Mouse (Mus musculus) MEL (cell line): ENCODE results near the gene Drg1.
"Not testable (repeated sequence)": the region's sequence is repeated elsewhere in the genome, so short reads cannot be mapped to it uniquely, and the experiment has no call there.

Source experiments
- CTCF ChIP-seq, 3 experiments: IDR thresholded peaks in 2 of 3; conservative IDR thresholded peaks in 1 of 3; 2 replicates each; pipeline ENCODE4 v1.5.1; 2011 to 2012; ENCODE audit warnings: low read length in 3 of 3, low read depth in 2 of 3, mild to moderate bottlenecking in 2 of 3, improper control_type of control experiment in 1 of 3, inconsistent platforms in 1 of 3, mixed read lengths in 1 of 3, moderate library complexity in 1 of 3; ENCODE audit not compliant: control insufficient read depth in 1 of 3, insufficient read depth in 1 of 3, poor library complexity in 1 of 3, severe bottlenecking in 1 of 3
- E2F4 ChIP-seq: IDR thresholded peaks from 2 replicates; pipeline ENCODE4 v1.6.1; 2011; ENCODE audit warnings: low read depth, low read length, improper control_type of control experiment, borderline replicate concordance
- EP300 ChIP-seq, 2 experiments: IDR thresholded peaks; 2 replicates each; pipeline ENCODE4 v1.6.1; 2011; ENCODE audit warnings: improper control_type of control experiment in 2 of 2, low read length in 2 of 2, low read depth in 1 of 2, mild to moderate bottlenecking in 1 of 2
- GATA1 ChIP-seq: IDR thresholded peaks from 2 replicates; pipeline ENCODE4 v1.6.1; 2011; ENCODE audit warnings: low read depth, low read length, improper control_type of control experiment
- RCOR1 ChIP-seq: IDR thresholded peaks from 2 replicates; pipeline ENCODE4 v1.6.1; 2012; ENCODE audit warnings: low read depth, mild to moderate bottlenecking, inconsistent platforms, low read length, improper control_type of control experiment
- TCF12 ChIP-seq: IDR thresholded peaks from 2 replicates; pipeline ENCODE4 v1.6.1; 2014; ENCODE audit warnings: low read depth, mild to moderate bottlenecking, inconsistent platforms, low read length, improper control_type of control experiment, moderate library complexity
- USF1 ChIP-seq: IDR thresholded peaks from 2 replicates; pipeline ENCODE4 v1.6.1; 2014; ENCODE audit warnings: low read depth, mild to moderate bottlenecking, inconsistent platforms, low read length, improper control_type of control experiment, moderate library complexity
- ZC3H11A ChIP-seq: IDR thresholded peaks from 2 replicates; pipeline ENCODE4 v1.6.1; 2012; ENCODE audit warnings: low read depth, mild to moderate bottlenecking, inconsistent platforms, low read length, improper control_type of control experiment

- TF ChIP-seq CTCF (IDR thresholded peaks at IDR 0.05 in 2 of 3, conservative IDR thresholded peaks at IDR 0.05 in 1 of 3; ENCODE audit: control insufficient read depth in 1 of 3, insufficient read depth in 1 of 3, low read depth in 2 of 3, low read length in 3 of 3, poor library complexity in 1 of 3, severe bottlenecking in 1 of 3); ZC3H11A; E2F4; GATA1; TCF12; EP300 (IDR thresholded peaks at IDR 0.05; ENCODE audit: low read depth in 1 of 2, low read length in 2 of 2); USF1; RCOR1: not testable (repeated sequence)
Observed at GRCm38 (mm10) chr11:3169042-3169441, 97.2 kb downstream of the Drg1 start.
